Mouse (Mus musculus) bone marrow macrophage, adult 2 months (primary cell): ENCODE data around the gene Ldlrap1.

Experiments used
- CTCF ChIP-seq: IDR thresholded peaks from 2 replicates; pipeline ENCODE4 v1.5.1; 2012; ENCODE audit warnings: low read depth, mild to moderate bottlenecking, low read length, moderate library complexity
- POLR2A ChIP-seq: IDR thresholded peaks from 2 replicates; pipeline ENCODE4 v1.6.1; 2012; ENCODE audit warnings: mild to moderate bottlenecking, low read depth, low read length, borderline replicate concordance

GRCm38 (mm10) chr4:134800098-134800497 is 32.3 kb upstream of the Ldlrap1 start:
- no peak for TF ChIP-seq CTCF
- no peak for TF ChIP-seq POLR2A
